Mouse (Mus musculus) CH12.LX (cell line): ENCODE data around the gene Trabd2b.

Experiments used
- CTCF ChIP-seq, 2 experiments: IDR thresholded peaks in 1 of 2; conservative IDR thresholded peaks in 1 of 2; 2 replicates each; pipeline ENCODE4 v1.5.1; 2011 to 2012; ENCODE audit warnings: low read depth in 2 of 2, low read length in 2 of 2, improper control_type of control experiment in 1 of 2, inconsistent platforms in 1 of 2, mild to moderate bottlenecking in 1 of 2, moderate library complexity in 1 of 2
- E2F4 ChIP-seq: IDR thresholded peaks from 2 replicates; pipeline ENCODE4 v1.6.1; 2011; ENCODE audit warnings: low read depth, low read length, improper control_type of control experiment; ENCODE audit not compliant: insufficient replicate concordance
- ETS1 ChIP-seq: conservative IDR thresholded peaks from 2 replicates; pipeline ENCODE4 v1.6.1; 2012; ENCODE audit warnings: low read depth, mild to moderate bottlenecking, inconsistent platforms, low read length, improper control_type of control experiment, moderate library complexity
- KAT2A ChIP-seq: IDR thresholded peaks from 2 replicates; pipeline ENCODE4 v1.6.1; 2012; ENCODE audit warnings: low read length, improper control_type of control experiment, inconsistent platforms; ENCODE audit not compliant: insufficient replicate concordance
- MAZ ChIP-seq: IDR thresholded peaks from 2 replicates; pipeline ENCODE4 v1.6.1; 2012; ENCODE audit warnings: low read depth, mild to moderate bottlenecking, inconsistent platforms, low read length, improper control_type of control experiment, moderate library complexity
- POLR2A ChIP-seq: IDR thresholded peaks from 2 replicates; pipeline ENCODE4 v1.6.1; 2011; ENCODE audit warnings: low read depth, mild to moderate bottlenecking, improper control_type of control experiment, low read length
- SIN3A ChIP-seq: IDR thresholded peaks from 2 replicates; pipeline ENCODE4 v1.6.1; 2012; ENCODE audit warnings: low read length, improper control_type of control experiment, inconsistent platforms
- TBP ChIP-seq: conservative IDR thresholded peaks from 2 replicates; pipeline ENCODE4 v1.6.1; 2011; ENCODE audit warnings: low read depth, low read length, improper control_type of control experiment
- USF1 ChIP-seq: IDR thresholded peaks from 2 replicates; pipeline ENCODE4 v1.6.1; 2014; ENCODE audit warnings: low read depth, mild to moderate bottlenecking, inconsistent platforms, low read length, improper control_type of control experiment
- ZMIZ1 ChIP-seq: IDR thresholded peaks from 2 replicates; pipeline ENCODE4 v1.6.1; 2012; ENCODE audit warnings: low read depth, mild to moderate bottlenecking, inconsistent platforms, low read length, improper control_type of control experiment

DNA sequence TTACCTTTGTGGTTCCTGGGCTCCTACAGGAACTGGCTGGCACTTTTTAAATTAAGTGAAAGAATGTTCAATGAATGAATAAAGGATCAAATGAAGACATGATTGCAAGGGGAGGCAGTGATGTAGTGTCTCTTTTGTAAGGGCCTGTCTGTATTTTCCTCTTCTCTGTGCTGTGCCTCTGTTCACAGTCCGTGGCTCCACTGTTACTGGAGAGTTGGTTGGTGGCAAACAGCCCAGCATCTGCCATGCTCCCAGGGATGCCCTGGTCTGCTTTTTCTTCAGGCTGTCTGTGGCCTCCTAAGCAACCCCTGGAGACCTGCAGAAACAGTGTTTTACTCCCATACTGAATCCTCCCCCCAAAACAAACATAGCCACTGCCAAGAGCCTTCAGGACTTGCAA, 63.4 kb downstream of the Trabd2b start:
- TF ChIP-seq CTCF (conservative IDR thresholded peaks at IDR 0.05 in 1 of 2, IDR thresholded peaks at IDR 0.05 in 1 of 2; ENCODE audit: low read depth in 2 of 2, low read length in 2 of 2) (no peak), MAZ (no peak), TBP (no peak), E2F4 (no peak), SIN3A (no peak), POLR2A (no peak), ZMIZ1 (no peak), ETS1 (no peak), KAT2A (no peak), USF1 (no peak)
